Mouse (Mus musculus) stomach, embryonic 14.5 days (tissue): ENCODE results near the gene C5ar1. TPM values are rescaled to one million over a fixed set of nuclear protein-coding genes. Genes with fewer than 3 reads are reported as not detected.

Experiments
- ATAC-seq: fragments of 200-750 bp; cut with Nextera tagmentation; 2 replicates; pipeline ENCODE4 v1.8.0; 2017; ENCODE audit warnings: low read depth, moderate TSS enrichment; ENCODE audit not compliant: insufficient number of reproducible peaks, insufficient read depth, low FRiP score
- H3K27ac ChIP-seq: fragments of 300-500 bp; sonication (generic); 2 replicates; pipeline ENCODE4 v1.5.1; 2014; ENCODE audit warnings: mild to moderate bottlenecking, low read length, moderate library complexity, mixed read lengths
- H3K27me3 ChIP-seq: fragments of 300-500 bp; sonication (generic); 2 replicates; pipeline ENCODE4 v1.6.1; 2014; ENCODE audit warnings: low read length, control low read depth, mixed read lengths; ENCODE audit not compliant: control insufficient read depth, insufficient read depth
- H3K36me3 ChIP-seq: fragments of 300-500 bp; sonication (generic); 2 replicates; pipeline ENCODE4 v1.6.1; 2014; ENCODE audit warnings: mild to moderate bottlenecking, control low read depth, low read length, moderate library complexity, mixed read lengths; ENCODE audit not compliant: control insufficient read depth, insufficient read depth
- H3K4me1 ChIP-seq: fragments of 300-500 bp; sonication (generic); 2 replicates; pipeline ENCODE4 v1.6.1; 2014; ENCODE audit warnings: low read length, control low read depth, mixed read lengths; ENCODE audit not compliant: control insufficient read depth, insufficient read depth
- H3K4me2 ChIP-seq: fragments of 300-500 bp; sonication (generic); replicated peaks from 2 replicates; pipeline ENCODE4 v1.6.1; 2014; ENCODE audit warnings: low read depth, low read length, control low read depth
- H3K4me3 ChIP-seq: fragments of 300-500 bp; sonication (generic); 2 replicates; pipeline ENCODE4 v1.5.1; 2014; ENCODE audit warnings: low read depth, low read length, control low read depth
- H3K9ac ChIP-seq: fragments of 300-500 bp; sonication (generic); replicated peaks from 2 replicates; pipeline ENCODE4 v1.6.1; 2014; ENCODE audit warnings: low read depth, mild to moderate bottlenecking, control low read depth, low read length, moderate library complexity, mixed read lengths
- H3K9me3 ChIP-seq: fragments of 300-500 bp; sonication (generic); 2 replicates; pipeline ENCODE4 v1.6.1; 2016; ENCODE audit warnings: low read depth, low read length, control low read depth; ENCODE audit not compliant: control insufficient read depth
- WGBS: fragments of 180-500 bp; shearing (Covaris S2); extraction: QIAGEN DNeasy Blood & Tissue Kit; methylation state at CpG from one replicate; pipeline ENCODE4 v1.1.7; 2014; 5-methylcytosine and 5-hydroxymethylcytosine counted together
- polyA plus RNA-seq: library from polyadenylated mRNA; unstranded; fragments of >200 nt; fragmentation: Nextera tagmentation; extraction: Ambion mirVana; gene quantifications from 2 replicates; pipeline ENCODE4 v1.2.1, GENCODE M21; 2014

The C5ar1 gene
- polyA plus RNA-seq, 1 experiment from 2014 or later = 2.4 TPM

DNA sequence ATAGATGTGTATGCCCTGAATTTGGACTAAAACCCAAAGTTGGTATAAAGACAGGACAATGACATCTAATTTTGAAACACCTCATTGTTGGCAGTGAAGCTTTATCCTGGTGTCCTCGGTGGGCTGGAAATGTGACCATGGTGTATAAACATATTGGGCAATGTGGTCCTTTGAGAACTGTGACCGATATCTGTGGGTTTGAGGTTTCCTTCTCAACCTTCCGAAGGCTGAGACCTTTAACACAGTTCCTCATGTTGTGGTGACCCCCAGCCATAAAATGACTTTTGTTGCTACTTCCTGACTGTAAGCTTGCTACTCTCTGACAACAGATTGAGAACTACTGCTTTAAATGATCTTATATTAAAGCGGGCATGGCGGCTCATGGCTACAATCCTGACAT, 8.7 kb downstream of the C5ar1 start:
- 87% methylated on average over 5 of the region's 5 CpGs for WGBS
- no peak for ATAC-seq
- Histone ChIP-seq H3K4me1 (no peaks in the 10 kb centered on the region), H3K27me3 (no peaks in the 10 kb centered on the region), H3K4me2 (no peak overlapping the region), H3K4me3 (no peak overlapping the region), H3K27ac (no peak overlapping the region), H3K9ac (no peak overlapping the region), H3K36me3 (no peaks in the 10 kb centered on the region), H3K9me3 (no peaks in the 10 kb centered on the region)

- no peak overlapping the region for H3K4me3 ChIP-seq
- H3K27ac ChIP-seq = no peak overlapping the region
- ATAC-seq = no peak
- no peaks in the 10 kb centered on the region for H3K27me3 ChIP-seq
- no peak overlapping the region for H3K4me2 ChIP-seq
- WGBS = 34% methylated on average over 2 of the region's 4 CpGs
- no peaks in the 10 kb centered on the region for H3K36me3 ChIP-seq
- H3K9me3 ChIP-seq = no peaks in the 10 kb centered on the region
- H3K4me1 ChIP-seq = no peaks in the 10 kb centered on the region
- H3K9ac ChIP-seq = no peak overlapping the region
These were observed 13.4 kb downstream of the C5ar1 start for GRCm38 (mm10) chr7:16245958-16246357.

- Histone ChIP-seq H3K9me3 (no peaks in the 10 kb centered on the region), H3K27me3 (no peaks in the 10 kb centered on the region), H3K4me2 (no peak within 1 kb of the TSS), H3K36me3 (no peaks in the 10 kb centered on the region), H3K4me3 (no peak within 1 kb of the TSS), H3K27ac (no peak within 1 kb of the TSS), H3K9ac (no peak within 1 kb of the TSS), H3K4me1 (no peaks in the 10 kb centered on the region)
- WGBS = 56% methylated on average over 5 of the region's 5 CpGs
- no peak for ATAC-seq
These were observed 15.3 kb downstream of the C5ar1 start, which contains the start of gene C5ar2 for GRCm38 (mm10) chr7:16244067-16244466. TSS of gene C5ar2 (minus strand) at chr7:16244154.

DNA sequence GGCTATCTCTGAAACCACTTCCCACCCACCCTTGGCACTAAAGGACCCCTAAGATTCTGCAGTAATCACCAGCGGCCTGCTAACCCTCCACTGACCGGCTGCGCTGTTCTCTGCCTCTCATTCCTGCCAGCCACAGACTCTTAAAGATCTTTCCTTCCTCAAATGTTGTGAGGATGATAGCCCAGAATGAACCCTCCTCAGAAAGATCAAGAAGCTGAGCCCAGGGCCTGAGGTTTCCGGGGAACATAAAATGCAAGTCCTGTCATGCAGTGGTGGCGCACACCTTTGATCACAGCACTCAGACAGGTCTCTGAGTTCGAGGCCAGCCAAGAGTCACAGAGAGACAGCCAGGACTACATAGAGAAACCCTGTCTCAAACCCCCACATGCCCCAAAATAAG, 17.1 kb downstream of the C5ar1 start:
- Histone ChIP-seq H3K4me3 (no peak overlapping the region), H3K9me3 (no peaks in the 10 kb centered on the region), H3K36me3 (no peaks in the 10 kb centered on the region), H3K27ac (no peak overlapping the region), H3K9ac (no peak overlapping the region), H3K27me3 (no peaks in the 10 kb centered on the region), H3K4me2 (no peak overlapping the region), H3K4me1 (no peaks in the 10 kb centered on the region)
- no peak for ATAC-seq
- 84% methylated on average over 6 of the region's 6 CpGs for WGBS

DNA sequence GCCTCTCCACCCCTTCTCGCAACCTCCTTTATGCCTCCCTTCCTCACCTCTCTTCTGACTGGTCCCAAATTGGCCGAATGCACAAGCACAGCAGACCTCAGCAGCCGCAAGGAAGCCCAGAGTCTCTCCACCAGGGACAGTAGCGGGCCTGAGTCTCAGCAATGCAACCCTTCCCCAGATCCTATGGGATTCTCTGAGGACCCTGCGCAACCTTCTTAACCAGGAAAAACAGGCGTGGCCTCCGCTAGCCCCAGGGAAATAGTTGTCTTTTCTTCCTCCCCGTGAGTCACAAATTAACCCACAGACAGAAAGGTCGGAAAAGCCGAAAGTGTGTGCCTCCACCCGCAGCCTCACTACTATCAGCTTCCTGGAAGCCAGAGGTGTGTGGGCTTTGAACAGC, 17.6 kb downstream of the C5ar1 start:
- ATAC-seq = no peak
- H3K4me1 ChIP-seq = no peaks in the 10 kb centered on the region
- 57% methylated on average over 11 of the region's 11 CpGs for WGBS
- H3K27me3 ChIP-seq = no peaks in the 10 kb centered on the region
- no peaks in the 10 kb centered on the region for H3K36me3 ChIP-seq
- H3K4me2 ChIP-seq = no peak overlapping the region
- no peak overlapping the region for H3K9ac ChIP-seq
- H3K27ac ChIP-seq = no peak overlapping the region
- no peak overlapping the region for H3K4me3 ChIP-seq
- no peaks in the 10 kb centered on the region for H3K9me3 ChIP-seq

DNA sequence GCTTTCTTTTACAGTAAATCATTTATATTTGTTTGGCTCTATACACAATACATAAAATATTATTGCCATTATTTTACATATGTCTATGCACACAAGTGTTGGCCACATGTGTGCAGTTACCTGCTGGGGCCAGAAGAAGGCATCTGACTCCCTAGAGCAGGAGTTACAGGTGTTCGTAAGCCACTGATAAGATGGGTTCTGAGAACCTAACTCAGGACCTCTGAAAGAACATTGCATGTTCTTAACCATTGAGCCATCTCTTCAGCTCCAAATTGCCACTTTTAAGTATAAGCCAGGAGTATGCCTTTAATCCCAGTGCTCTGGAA, 18.4 kb downstream of the C5ar1 start:
- H3K36me3 ChIP-seq = no peaks in the 10 kb centered on the region
- H3K4me2 ChIP-seq = no peak overlapping the region
- WGBS = 92% methylated on average over 1 of the region's 1 CpGs
- H3K9me3 ChIP-seq = no peaks in the 10 kb centered on the region
- no peak overlapping the region for H3K4me3 ChIP-seq
- no peak overlapping the region for H3K27ac ChIP-seq
- H3K27me3 ChIP-seq = no peaks in the 10 kb centered on the region
- H3K4me1 ChIP-seq = no peaks in the 10 kb centered on the region
- no peak for ATAC-seq
- H3K9ac ChIP-seq = no peak overlapping the region

GRCm38 (mm10) chr7:16240281-16240977, 18.9 kb downstream of the C5ar1 start:
- WGBS = 71% methylated on average over 7 of the region's 7 CpGs
- H3K27me3 ChIP-seq = no peaks in the 10 kb centered on the region
- H3K4me3 ChIP-seq = no peak overlapping the region
- H3K27ac ChIP-seq = no peak overlapping the region
- H3K4me2 ChIP-seq = no peak overlapping the region
- no peaks in the 10 kb centered on the region for H3K36me3 ChIP-seq
- no peaks in the 10 kb centered on the region for H3K4me1 ChIP-seq
- no peak for ATAC-seq
- H3K9ac ChIP-seq = no peak overlapping the region
- no peaks in the 10 kb centered on the region for H3K9me3 ChIP-seq

DNA sequence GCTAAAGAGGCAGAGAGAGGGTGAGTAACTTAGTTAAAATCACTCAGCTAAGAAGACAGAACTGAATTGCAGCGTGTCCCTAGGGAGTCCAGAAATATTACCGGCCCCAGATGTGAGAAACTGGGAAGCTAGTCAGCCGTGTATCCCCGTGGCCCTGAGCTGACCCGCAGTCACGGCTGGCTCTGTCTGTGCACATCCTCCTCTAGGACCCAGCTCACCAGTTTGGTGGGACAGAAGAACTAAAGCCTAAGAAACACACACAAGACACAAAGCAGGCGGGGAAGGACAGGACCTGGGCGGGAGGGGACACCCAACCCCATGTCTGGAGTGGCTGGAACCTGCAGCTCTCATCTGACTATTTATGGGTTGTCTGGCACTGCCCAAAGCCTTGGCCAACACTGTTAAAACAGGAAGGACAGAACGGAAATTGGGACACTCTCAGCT, 19.8 kb downstream of the C5ar1 start:
- no peaks in the 10 kb centered on the region for H3K27me3 ChIP-seq
- no peak for ATAC-seq
- no peaks in the 10 kb centered on the region for H3K9me3 ChIP-seq
- H3K9ac ChIP-seq = no peak overlapping the region
- no peaks in the 10 kb centered on the region for H3K4me1 ChIP-seq
- H3K27ac ChIP-seq = no peak overlapping the region
- WGBS = 59% methylated on average over 9 of the region's 9 CpGs
- H3K36me3 ChIP-seq = no peaks in the 10 kb centered on the region
- H3K4me2 ChIP-seq = no peak overlapping the region
- H3K4me3 ChIP-seq = no peak overlapping the region

DNA sequence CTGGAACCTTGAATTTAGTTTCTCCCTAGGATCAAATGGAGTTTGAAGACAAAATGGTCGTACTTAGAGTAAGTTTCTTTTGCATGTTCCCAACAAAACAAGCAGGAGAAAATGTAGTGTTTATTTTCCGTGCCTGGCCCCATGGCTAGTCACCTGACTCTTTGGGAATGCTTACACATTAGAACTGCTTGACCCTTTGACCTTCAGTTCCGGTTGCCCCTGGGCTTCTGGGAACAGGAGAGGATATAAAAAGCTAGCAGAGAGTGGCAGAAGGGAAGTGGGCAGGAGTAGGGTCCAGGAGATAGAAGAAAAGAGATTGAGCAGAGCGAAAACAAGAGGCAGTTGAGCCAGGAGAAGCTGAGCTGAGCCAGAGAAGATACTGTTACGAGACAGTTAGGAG, 29.5 kb downstream of the C5ar1 start:
- Histone ChIP-seq H3K4me2 (no peak overlapping the region), H3K27ac (no peak overlapping the region), H3K9ac (no peak overlapping the region), H3K4me1 (no peaks in the 10 kb centered on the region), H3K4me3 (no peak overlapping the region), H3K36me3 (no peaks in the 10 kb centered on the region), H3K9me3 (no peaks in the 10 kb centered on the region), H3K27me3 (no peaks in the 10 kb centered on the region)
- no peak for ATAC-seq
- WGBS = 33% methylated on average over 5 of the region's 5 CpGs
